Mouse (Mus musculus) liver, embryonic 14.5 days (tissue): Measurements from ENCODE around the gene Mta1. TPM values are rescaled to one million over a fixed set of nuclear protein-coding genes. Genes with fewer than 3 reads are reported as not detected.
A peak's percentile ranks its signal among the peaks of the same experiment; 100 is the strongest.

Experiments used
- ATAC-seq: fragments of 200-750 bp; cut with Nextera tagmentation; 2 replicates; pipeline ENCODE4 v1.8.0; 2017; ENCODE audit warnings: moderate number of reproducible peaks, mild to moderate bottlenecking, moderate library complexity; ENCODE audit not compliant: insufficient read depth
- DNase-seq, 3 experiments: peaks; one replicate each; pipeline ENCODE4 v3.0.0-alpha.2; 2012 to 2013; ENCODE audit warnings: low read depth in 3 of 3, low spot score in 3 of 3
- H3K27ac ChIP-seq: fragments of 300-500 bp; sonication (generic); 2 replicates; pipeline ENCODE4 v1.5.1; 2014; ENCODE audit warnings: moderate library complexity, mild to moderate bottlenecking, control low read depth, inconsistent platforms
- H3K27me3 ChIP-seq: fragments of 300-500 bp; sonication (generic); 2 replicates; pipeline ENCODE4 v1.6.1; 2014; ENCODE audit warnings: mild to moderate bottlenecking, low read length, moderate library complexity; ENCODE audit not compliant: control insufficient read depth, insufficient read depth
- H3K36me3 ChIP-seq: fragments of 300-500 bp; sonication (generic); replicated peaks from 2 replicates; pipeline ENCODE4 v1.6.1; 2014; ENCODE audit warnings: low read depth; ENCODE audit not compliant: control insufficient read depth, insufficient read depth
- H3K4me1 ChIP-seq, 2 experiments: fragments of 200-500 bp in 1 of 2; fragments of 300-500 bp in 1 of 2; sonication (generic) in 1 of 2; replicated peaks; 2 replicates each; pipeline ENCODE4 v1.6.1; 2012 to 2014; ENCODE audit warnings: antibody characterized with exemption in 1 of 2, inconsistent platforms in 1 of 2, low read length in 1 of 2; ENCODE audit not compliant: control insufficient read depth in 2 of 2, insufficient read depth in 2 of 2
- H3K4me2 ChIP-seq: fragments of 300-500 bp; sonication (generic); 2 replicates; pipeline ENCODE4 v1.6.1; 2014; ENCODE audit warnings: low read depth, mild to moderate bottlenecking, control low read depth, moderate library complexity
- H3K4me3 ChIP-seq, 2 experiments: fragments of 200-500 bp in 1 of 2; fragments of 300-500 bp in 1 of 2; sonication (generic) in 1 of 2; 2 replicates each; pipeline ENCODE4 v1.5.1; 2012 to 2014; ENCODE audit warnings: low read depth in 2 of 2, low read length in 2 of 2, mild to moderate bottlenecking in 2 of 2, control low read depth in 1 of 2, inconsistent platforms in 1 of 2, moderate library complexity in 1 of 2; ENCODE audit not compliant: insufficient read depth in 1 of 2
- H3K9ac ChIP-seq: fragments of 300-500 bp; sonication (generic); replicated peaks from 2 replicates; pipeline ENCODE4 v1.6.1; 2014; ENCODE audit warnings: mild to moderate bottlenecking, control low read depth, moderate library complexity
- H3K9me3 ChIP-seq: fragments of 300-500 bp; sonication (generic); 2 replicates; pipeline ENCODE4 v1.6.1; 2016; ENCODE audit warnings: low read length, mixed read lengths; ENCODE audit not compliant: control insufficient read depth
- CTCF ChIP-seq: IDR thresholded peaks from 2 replicates; pipeline ENCODE4 v1.5.1; 2016; ENCODE audit warnings: antibody characterized with exemption, low read depth, control low read depth
- EP300 ChIP-seq: IDR thresholded peaks from 2 replicates; pipeline ENCODE4 v1.6.1; 2016; ENCODE audit warnings: antibody characterized with exemption, low read depth
- WGBS: fragments of 180-500 bp; shearing (Covaris S2); extraction: QIAGEN DNeasy Blood & Tissue Kit; methylation state at CpG from one replicate; pipeline ENCODE4 v1.1.7; 2014; ENCODE audit not compliant: insufficient replicate concordance; 5-methylcytosine and 5-hydroxymethylcytosine counted together
- microRNA-seq: library from miRNA; unstranded; fragments of <30 nt; microRNA quantifications from one replicate; pipeline ENCODE4, GENCODE M21; 2016
- polyA plus RNA-seq, 2 experiments: library from polyadenylated mRNA; depleted of rRNA in 1 of 2; stranded (reverse) in 1 of 2; unstranded in 1 of 2; fragments of >200 nt; fragmentation: Nextera tagmentation in 1 of 2; extraction: Ambion mirVana in 1 of 2; gene quantifications; 2 replicates each; pipeline versions ENCODE4 v1.2.1 to v1.2.3; 2012 to 2014

Mta1 gene
- polyA plus RNA-seq, 2 experiments: 4.7 to 22.6 TPM

DNA sequence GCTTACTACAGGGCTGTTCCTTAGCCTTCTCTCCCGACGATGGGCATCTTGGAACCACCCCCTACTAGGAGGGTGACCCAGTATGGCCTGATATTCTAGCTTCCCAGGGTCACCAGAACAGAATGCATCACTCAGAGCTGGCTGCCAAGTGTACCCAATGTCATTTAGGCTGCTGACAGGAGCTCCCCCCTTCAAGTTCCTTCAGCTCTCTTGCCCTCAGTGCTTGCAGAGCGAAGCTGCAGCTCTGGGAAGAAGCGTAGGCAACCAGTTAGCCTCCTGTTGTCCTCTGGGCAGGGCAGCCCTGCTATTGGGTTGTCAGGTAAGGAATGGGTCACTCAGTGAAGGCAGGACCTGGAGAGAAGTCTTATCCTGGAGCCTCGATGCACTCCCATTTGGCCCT, 86.9 kb downstream of the Mta1 start:
- H3K9me3 ChIP-seq: no peaks in the 10 kb centered on the region
- no peak for TF ChIP-seq EP300
- TF ChIP-seq CTCF: no peak
- DNase-seq (no peak), ATAC-seq (no peak)
- no peaks in the 10 kb centered on the region for H3K4me1 ChIP-seq
- H3K27me3 ChIP-seq: peaks cover 34% of the 10 kb centered on the region
- no peak overlapping the region for H3K4me3 ChIP-seq
- 50% methylated on average over 5 of the region's 5 CpGs for WGBS
- H3K36me3 ChIP-seq: no peaks in the 10 kb centered on the region
- H3K4me2 ChIP-seq: no peak overlapping the region
- H3K9ac ChIP-seq: no peak overlapping the region
- H3K27ac ChIP-seq: no peak overlapping the region

DNA sequence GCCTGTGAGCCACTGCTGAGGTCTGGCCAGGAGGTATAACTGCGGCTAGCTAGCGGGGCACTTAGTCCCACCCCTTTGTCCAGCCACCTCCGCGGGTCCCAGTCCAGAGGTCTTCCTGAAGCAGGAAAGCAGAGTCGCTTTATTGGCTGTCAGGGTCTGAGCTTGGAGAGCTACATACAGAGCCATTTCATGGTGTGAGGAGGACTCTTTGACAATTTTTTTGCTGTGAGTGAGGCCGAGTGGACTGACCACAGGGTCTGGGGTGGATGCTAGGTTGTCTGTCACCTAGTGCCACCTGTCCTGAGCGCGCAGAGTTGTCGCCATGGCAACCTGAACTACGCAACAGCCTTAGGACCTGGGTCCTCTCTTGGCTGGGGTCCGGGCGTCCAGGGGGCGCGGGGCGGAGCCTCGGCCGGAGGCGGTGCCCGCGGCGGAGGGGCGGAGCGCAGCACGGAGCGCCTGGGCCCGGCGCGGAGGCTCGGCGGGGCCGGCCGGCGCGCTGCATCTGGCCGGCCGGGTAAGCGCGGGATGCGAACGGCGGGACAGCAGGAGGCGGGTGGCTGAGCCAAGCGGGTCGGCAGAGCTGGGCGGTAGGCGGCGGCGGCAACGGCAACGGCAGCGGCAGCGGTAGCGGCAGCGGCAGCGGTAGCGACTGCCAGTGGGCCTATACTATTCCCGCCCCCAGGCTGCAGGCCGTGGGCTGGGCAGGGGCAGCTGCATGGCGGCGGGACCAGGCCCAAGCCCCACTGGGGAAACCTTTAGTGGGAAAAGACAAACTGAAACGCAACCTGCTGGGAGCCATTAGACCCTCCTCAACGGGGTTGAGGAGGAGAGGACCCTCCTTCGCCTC, 87.6 kb downstream of the Mta1 start, which contains the start of gene Tmem121:
Gene Tmem121, plus strand, starts transcription at position 489 of the 850 bp plus-strand sequence.
- no peaks in the 10 kb centered on the region for H3K9me3 ChIP-seq
- TF ChIP-seq CTCF (no peak), EP300 (no peak)
- H3K9ac ChIP-seq: no peak within 1 kb of the TSS
- no peaks in the 10 kb centered on the region for H3K36me3 ChIP-seq
- peaks cover 34% of the 10 kb centered on the region for H3K27me3 ChIP-seq
- DNase-seq: no peak
- H3K27ac ChIP-seq: no peak within 1 kb of the TSS
- ATAC-seq: no peak
- peak within 1 kb of the TSS; percentile 11 to 39; a peak in 3 of 4 replicates for H3K4me3 ChIP-seq
- no peaks in the 10 kb centered on the region for H3K4me1 ChIP-seq
- WGBS: 4% methylated on average over 58 of the region's 63 CpGs
- H3K4me2 ChIP-seq: peak within 1 kb of the TSS; percentile 48

GRCm38 (mm10) chr12:113186326-113187010, 88.4 kb downstream of the Mta1 start:
- no peak overlapping the region for H3K9ac ChIP-seq
- no peak for TF ChIP-seq CTCF
- ATAC-seq (no peak), DNase-seq (no peak)
- H3K4me3 ChIP-seq: peak overlapping the region; percentile 5 to 39; a peak in 2 of 4 replicates
- no peaks in the 10 kb centered on the region for H3K4me1 ChIP-seq
- no peak overlapping the region for H3K27ac ChIP-seq
- no peaks in the 10 kb centered on the region for H3K9me3 ChIP-seq
- peak overlapping the region; percentile 48 for H3K4me2 ChIP-seq
- no peaks in the 10 kb centered on the region for H3K36me3 ChIP-seq
- H3K27me3 ChIP-seq: peaks cover 34% of the 10 kb centered on the region
- 41% methylated on average over 12 of the region's 12 CpGs for WGBS

Small RNA genes within 50 kb of the gene (microRNA-seq; reads per million reads assigned to microRNA genes)
- not detected for gene Gm44471

Other genes with a start within 250 kb of the Mta1 start
- 0.30 and 0.51 TPM in 2 replicates for gene Gpr132, start 230.1 kb upstream of the Mta1 start, polyA plus RNA-seq (2012; rRNA removed)
- gene Gpr132, start 230.1 kb upstream of the Mta1 start, polyA plus RNA-seq (2014; fragmentation: Nextera tagmentation; extraction: Ambion mirVana): 0.16 and 0.27 TPM in 2 replicates
- gene Jag2, start 168.5 kb upstream of the Mta1 start, polyA plus RNA-seq (2012; rRNA removed): 0.41 and 0.51 TPM in 2 replicates
- gene Jag2, start 168.5 kb upstream of the Mta1 start, polyA plus RNA-seq (2014; fragmentation: Nextera tagmentation; extraction: Ambion mirVana): 0.09 and 0.11 TPM in 2 replicates
- 6.3 and 7.5 TPM in 2 replicates for gene Nudt14, start 156.2 kb upstream of the Mta1 start, polyA plus RNA-seq (2012; rRNA removed)
- gene Nudt14, start 156.2 kb upstream of the Mta1 start, polyA plus RNA-seq (2014; fragmentation: Nextera tagmentation; extraction: Ambion mirVana): 16.9 and 18.4 TPM in 2 replicates
- gene Btbd6, start 121.8 kb upstream of the Mta1 start, polyA plus RNA-seq (2012; rRNA removed): 4.1 and 5.5 TPM in 2 replicates
- gene Btbd6, start 121.8 kb upstream of the Mta1 start, polyA plus RNA-seq (2014; fragmentation: Nextera tagmentation; extraction: Ambion mirVana): 3.3 and 4.6 TPM in 2 replicates
- 21.5 and 32.0 TPM in 2 replicates for gene Brf1, start 97.6 kb upstream of the Mta1 start, polyA plus RNA-seq (2012; rRNA removed)
- gene Brf1, start 97.6 kb upstream of the Mta1 start, polyA plus RNA-seq (2014; fragmentation: Nextera tagmentation; extraction: Ambion mirVana): 19.5 and 22.5 TPM in 2 replicates
- 9.1 and 11.7 TPM in 2 replicates for gene Pacs2, start 83.8 kb upstream of the Mta1 start, polyA plus RNA-seq (2012; rRNA removed)
- gene Pacs2, start 83.8 kb upstream of the Mta1 start, polyA plus RNA-seq (2014; fragmentation: Nextera tagmentation; extraction: Ambion mirVana): 3.7 and 5.4 TPM in 2 replicates
- 0.02 TPM in 1 of 2 replicates, not detected in the other for gene Tex22, start 23.8 kb upstream of the Mta1 start, polyA plus RNA-seq (2012; rRNA removed)
- not detected in 2 replicates for gene Tex22, start 23.8 kb upstream of the Mta1 start, polyA plus RNA-seq (2014; fragmentation: Nextera tagmentation; extraction: Ambion mirVana)
- 29.3 and 37.4 TPM in 2 replicates for gene Crip2, start 42.0 kb downstream of the Mta1 start, polyA plus RNA-seq (2012; rRNA removed)
- gene Crip2, start 42.0 kb downstream of the Mta1 start, polyA plus RNA-seq (2014; fragmentation: Nextera tagmentation; extraction: Ambion mirVana): 35.0 and 38.1 TPM in 2 replicates
- gene Crip1, start 48.0 kb downstream of the Mta1 start, polyA plus RNA-seq (2012; rRNA removed): 41.5 and 87.7 TPM in 2 replicates
- gene Crip1, start 48.0 kb downstream of the Mta1 start, polyA plus RNA-seq (2014; fragmentation: Nextera tagmentation; extraction: Ambion mirVana): 100.0 and 101 TPM in 2 replicates
- gene Tedc1, start 58.1 kb downstream of the Mta1 start, polyA plus RNA-seq (2012; rRNA removed): 8.2 and 12.0 TPM in 2 replicates
- 6.4 and 6.8 TPM in 2 replicates for gene Tedc1, start 58.1 kb downstream of the Mta1 start, polyA plus RNA-seq (2014; fragmentation: Nextera tagmentation; extraction: Ambion mirVana)
- 0.29 and 0.54 TPM in 2 replicates for gene Tmem121, start 87.7 kb downstream of the Mta1 start, polyA plus RNA-seq (2012; rRNA removed)
- gene Tmem121, start 87.7 kb downstream of the Mta1 start, polyA plus RNA-seq (2014; fragmentation: Nextera tagmentation; extraction: Ambion mirVana): 0.11 TPM in 1 of 2 replicates, not detected in the other